Mouse (Mus musculus): ENCODE results near the gene Serpina3a. TPM values are rescaled to one million over a fixed set of nuclear protein-coding genes. Genes with fewer than 3 reads are reported as not detected.

The Serpina3a gene
- polyA plus RNA-seq, 1 experiment from 2014 or later, result not detected

- H3K4me1 ChIP-seq (replicated peaks), result no peaks in the 10 kb centered on the region
- no peak overlapping the region for H3K9ac ChIP-seq
- no peak overlapping the region for H3K4me2 ChIP-seq
- H3K9me3 ChIP-seq, result no peaks in the 10 kb centered on the region
- no peak overlapping the region for H3K4me3 ChIP-seq
- 96% methylated on average over 2 of the region's 2 CpGs for WGBS
- no peak for ATAC-seq (ENCODE audit: low FRiP score)
- H3K36me3 ChIP-seq, result no peaks in the 10 kb centered on the region
- H3K27ac ChIP-seq, result no peak overlapping the region
- no peaks in the 10 kb centered on the region for H3K27me3 ChIP-seq
Observed at GRCm38 (mm10) chr12:104108507-104108906, 4.0 kb upstream of the Serpina3a start.

GRCm38 (mm10) chr12:104114921-104115579 lies 2.5 kb downstream of the Serpina3a start:
- H3K4me3 ChIP-seq, result no peak overlapping the region
- H3K27me3 ChIP-seq, result no peaks in the 10 kb centered on the region
- ATAC-seq (ENCODE audit: low FRiP score), result no peak
- H3K4me2 ChIP-seq, result no peak overlapping the region
- no peaks in the 10 kb centered on the region for H3K36me3 ChIP-seq
- H3K27ac ChIP-seq, result no peak overlapping the region
- H3K9me3 ChIP-seq, result no peaks in the 10 kb centered on the region
- H3K9ac ChIP-seq, result no peak overlapping the region
- H3K4me1 ChIP-seq (replicated peaks), result no peaks in the 10 kb centered on the region
- WGBS, result 66% methylated on average over 3 of the region's 3 CpGs

- H3K36me3 ChIP-seq, result no peaks in the 10 kb centered on the region
- H3K9ac ChIP-seq, result no peak overlapping the region
Observed at GRCm38 (mm10) chr12:104123097-104123496, 10.6 kb downstream of the Serpina3a start.

GRCm38 (mm10) chr12:104123996-104124395 lies 11.5 kb downstream of the Serpina3a start:
- Histone ChIP-seq H3K4me1 (replicated peaks) (no peaks in the 10 kb centered on the region), H3K36me3 (no peaks in the 10 kb centered on the region), H3K27ac (no peak overlapping the region), H3K9ac (no peak overlapping the region), H3K4me2 (no peak overlapping the region), H3K4me3 (no peak overlapping the region), H3K9me3 (no peaks in the 10 kb centered on the region), H3K27me3 (no peaks in the 10 kb centered on the region)
- WGBS, result 84% methylated on average over 2 of the region's 2 CpGs
- no peak for ATAC-seq (ENCODE audit: low FRiP score)

More at GRCm38 (mm10) chr12:104123097-104123496, 10.6 kb downstream of the Serpina3a start:
- Histone ChIP-seq H3K4me2 (no peak overlapping the region), H3K4me1 (replicated peaks) (no peaks in the 10 kb centered on the region), H3K9me3 (no peaks in the 10 kb centered on the region), H3K4me3 (no peak overlapping the region), H3K27me3 (no peaks in the 10 kb centered on the region), H3K27ac (no peak overlapping the region)
- no peak for ATAC-seq (ENCODE audit: low FRiP score)
- WGBS, result 94% methylated on average over 1 of the region's 1 CpGs

- no peaks in the 10 kb centered on the region for H3K4me1 ChIP-seq (replicated peaks)
- no peaks in the 10 kb centered on the region for H3K9me3 ChIP-seq
- 82% methylated on average over 5 of the region's 5 CpGs for WGBS
- no peak overlapping the region for H3K27ac ChIP-seq
- H3K9ac ChIP-seq, result no peak overlapping the region
- no peaks in the 10 kb centered on the region for H3K36me3 ChIP-seq
- H3K4me2 ChIP-seq, result no peak overlapping the region
- H3K27me3 ChIP-seq, result no peaks in the 10 kb centered on the region
- no peak for ATAC-seq (ENCODE audit: low FRiP score)
- H3K4me3 ChIP-seq, result no peak overlapping the region
Observed at GRCm38 (mm10) chr12:104125021-104125560, 12.6 kb downstream of the Serpina3a start.

- Histone ChIP-seq H3K4me1 (replicated peaks) (no peaks in the 10 kb centered on the region), H3K27me3 (no peaks in the 10 kb centered on the region), H3K4me2 (no peak within 1 kb of the TSS), H3K36me3 (no peaks in the 10 kb centered on the region), H3K9ac (no peak within 1 kb of the TSS), H3K9me3 (no peaks in the 10 kb centered on the region), H3K4me3 (no peak within 1 kb of the TSS), H3K27ac (no peak within 1 kb of the TSS)
- ATAC-seq (ENCODE audit: low FRiP score), result no peak
- WGBS, result 90% methylated on average over 5 of the region's 5 CpGs
Observed at GRCm38 (mm10) chr12:104127696-104128095, 15.2 kb downstream of the Serpina3a start, which contains the start of gene Serpina3b. Serpina3b (plus strand) TSS chr12:104127996.

GRCm38 (mm10) chr12:104131041-104131440 lies 18.5 kb downstream of the Serpina3a start:
- Histone ChIP-seq H3K9ac (no peak overlapping the region), H3K4me1 (replicated peaks) (no peaks in the 10 kb centered on the region), H3K27me3 (no peaks in the 10 kb centered on the region), H3K4me2 (no peak overlapping the region), H3K9me3 (no peaks in the 10 kb centered on the region), H3K27ac (no peak overlapping the region), H3K4me3 (no peak overlapping the region), H3K36me3 (no peaks in the 10 kb centered on the region)
- ATAC-seq (ENCODE audit: low FRiP score), result no peak

- Histone ChIP-seq H3K4me1 (replicated peaks) (no peaks in the 10 kb centered on the region), H3K4me3 (no peak overlapping the region), H3K36me3 (no peaks in the 10 kb centered on the region), H3K9me3 (no peaks in the 10 kb centered on the region), H3K27me3 (no peaks in the 10 kb centered on the region), H3K9ac (no peak overlapping the region), H3K4me2 (no peak overlapping the region), H3K27ac (no peak overlapping the region)
- 86% methylated on average over 2 of the region's 2 CpGs for WGBS
- ATAC-seq (ENCODE audit: low FRiP score), result no peak
Observed at GRCm38 (mm10) chr12:104138216-104138615, 25.7 kb downstream of the Serpina3a start.

- WGBS, result 90% methylated on average over 4 of the region's 4 CpGs
Observed at GRCm38 (mm10) chr12:104140543-104141103, 28.1 kb downstream of the Serpina3a start.

GRCm38 (mm10) chr12:104141506-104141905 lies 29.0 kb downstream of the Serpina3a start:
- Histone ChIP-seq H3K9ac (no peak overlapping the region), H3K4me3 (no peak overlapping the region), H3K27ac (no peak overlapping the region), H3K27me3 (no peaks in the 10 kb centered on the region), H3K9me3 (no peaks in the 10 kb centered on the region), H3K4me2 (no peak overlapping the region), H3K4me1 (replicated peaks) (no peaks in the 10 kb centered on the region), H3K36me3 (no peaks in the 10 kb centered on the region)
- ATAC-seq (ENCODE audit: low FRiP score), result no peak
- 87% methylated on average over 1 of the region's 1 CpGs for WGBS

More at GRCm38 (mm10) chr12:104140543-104141103, 28.1 kb downstream of the Serpina3a start:
- no peaks in the 10 kb centered on the region for H3K27me3 ChIP-seq
- H3K4me2 ChIP-seq, result no peak overlapping the region
- no peak overlapping the region for H3K27ac ChIP-seq
- no peak for ATAC-seq (ENCODE audit: low FRiP score)
- no peaks in the 10 kb centered on the region for H3K36me3 ChIP-seq
- no peak overlapping the region for H3K4me3 ChIP-seq
- no peaks in the 10 kb centered on the region for H3K4me1 ChIP-seq (replicated peaks)
- H3K9me3 ChIP-seq, result no peaks in the 10 kb centered on the region
- no peak overlapping the region for H3K9ac ChIP-seq

- 56% methylated on average over 1 of the region's 1 CpGs for WGBS
- ATAC-seq (ENCODE audit: low FRiP score), result no peak
Observed at GRCm38 (mm10) chr12:104142427-104142826, 29.9 kb downstream of the Serpina3a start.

GRCm38 (mm10) chr12:104143286-104143685 lies 30.8 kb downstream of the Serpina3a start:
- WGBS, result 80% methylated on average over 1 of the region's 1 CpGs
- ATAC-seq (ENCODE audit: low FRiP score), result no peak
- no peaks in the 10 kb centered on the region for H3K27me3 ChIP-seq
- H3K27ac ChIP-seq, result no peak overlapping the region
- no peak overlapping the region for H3K4me3 ChIP-seq
- H3K9me3 ChIP-seq, result no peaks in the 10 kb centered on the region
- H3K4me1 ChIP-seq (replicated peaks), result no peaks in the 10 kb centered on the region
- no peak overlapping the region for H3K4me2 ChIP-seq
- no peaks in the 10 kb centered on the region for H3K36me3 ChIP-seq
- no peak overlapping the region for H3K9ac ChIP-seq

More at GRCm38 (mm10) chr12:104142427-104142826, 29.9 kb downstream of the Serpina3a start:
- Histone ChIP-seq H3K27ac (no peak overlapping the region), H3K4me3 (no peak overlapping the region), H3K36me3 (no peaks in the 10 kb centered on the region), H3K4me2 (no peak overlapping the region), H3K4me1 (replicated peaks) (no peaks in the 10 kb centered on the region), H3K9me3 (no peaks in the 10 kb centered on the region), H3K27me3 (no peaks in the 10 kb centered on the region), H3K9ac (no peak overlapping the region)

GRCm38 (mm10) chr12:104145571-104145970 lies 33.0 kb downstream of the Serpina3a start:
- 91% methylated on average over 2 of the region's 2 CpGs for WGBS
- no peak for ATAC-seq (ENCODE audit: low FRiP score)

More at GRCm38 (mm10) chr12:104145571-104145970, 33.0 kb downstream of the Serpina3a start:
- Histone ChIP-seq H3K4me3 (no peak overlapping the region), H3K27ac (no peak overlapping the region), H3K9ac (no peak overlapping the region), H3K4me2 (no peak overlapping the region), H3K27me3 (no peaks in the 10 kb centered on the region), H3K36me3 (no peaks in the 10 kb centered on the region), H3K9me3 (no peaks in the 10 kb centered on the region), H3K4me1 (replicated peaks) (no peaks in the 10 kb centered on the region)
